Mouse (Mus musculus) lung, embryonic 16.5 days (tissue): Measurements from ENCODE around the gene Hnrnpa0. TPM values are rescaled to one million over a fixed set of nuclear protein-coding genes. Genes with fewer than 3 reads are reported as not detected.
A peak's percentile ranks its signal among the peaks of the same experiment; 100 is the strongest.
"Not testable (repeated sequence)": the region's sequence is repeated elsewhere in the genome, so short reads cannot be mapped to it uniquely, and the experiment has no call there.

Experiments used
- ATAC-seq: fragments of 200-750 bp; cut with Nextera tagmentation; 2 replicates; pipeline ENCODE4 v1.8.0; 2017; ENCODE audit warnings: low read depth, mild to moderate bottlenecking, moderate library complexity
- H3K27ac ChIP-seq: fragments of 300-500 bp; sonication (generic); 2 replicates; pipeline ENCODE4 v1.5.1; 2014; ENCODE audit warnings: mild to moderate bottlenecking, control low read depth, low read length
- H3K27me3 ChIP-seq: fragments of 300-500 bp; sonication (generic); 2 replicates; pipeline ENCODE4 v1.6.1; 2014; ENCODE audit warnings: low read depth, low read length, mixed read lengths; ENCODE audit not compliant: control insufficient read depth, insufficient read depth
- H3K36me3 ChIP-seq: fragments of 300-500 bp; sonication (generic); 2 replicates; pipeline ENCODE4 v1.6.1; 2014; ENCODE audit warnings: low read length; ENCODE audit not compliant: control insufficient read depth, insufficient read depth
- H3K4me1 ChIP-seq: fragments of 300-500 bp; sonication (generic); replicated peaks from 2 replicates; pipeline ENCODE4 v1.6.1; 2014; ENCODE audit warnings: low read length, mixed read lengths; ENCODE audit not compliant: control insufficient read depth, insufficient read depth
- H3K4me2 ChIP-seq: fragments of 300-500 bp; sonication (generic); 2 replicates; pipeline ENCODE4 v1.6.1; 2014; ENCODE audit warnings: low read depth, low read length, control low read depth
- H3K4me3 ChIP-seq: fragments of 300-500 bp; sonication (generic); 2 replicates; pipeline ENCODE4 v1.5.1; 2014; ENCODE audit warnings: mild to moderate bottlenecking, low read length, control low read depth
- H3K9ac ChIP-seq: fragments of 300-500 bp; sonication (generic); 2 replicates; pipeline ENCODE4 v1.6.1; 2014; ENCODE audit warnings: low read length, control low read depth
- H3K9me3 ChIP-seq: fragments of 300-500 bp; sonication (generic); 2 replicates; pipeline ENCODE4 v1.6.1; 2016; ENCODE audit warnings: low read length; ENCODE audit not compliant: control insufficient read depth
- WGBS: fragments of 180-500 bp; shearing (Covaris S2); extraction: QIAGEN DNeasy Blood & Tissue Kit; methylation state at CpG from one replicate; pipeline ENCODE4 v1.1.7; 2014; 5-methylcytosine and 5-hydroxymethylcytosine counted together
- polyA plus RNA-seq: library from polyadenylated mRNA; unstranded; fragments of >200 nt; fragmentation: Nextera tagmentation; extraction: Ambion mirVana; gene quantifications from 2 replicates; pipeline ENCODE4 v1.2.1, GENCODE M21; 2015

Hnrnpa0 gene
- polyA plus RNA-seq, 1 experiment from 2014 or later, result 32.9 TPM

- H3K4me2 ChIP-seq, result no peak overlapping the region
- H3K4me1 ChIP-seq, result peaks cover 3% of the 10 kb centered on the region; the same call in 1 of the 2 replicates
- H3K9me3 ChIP-seq, result no peaks in the 10 kb centered on the region; the same call in 1 of the 2 replicates
- no peak overlapping the region for H3K4me3 ChIP-seq
- no peaks in the 10 kb centered on the region for H3K27me3 ChIP-seq
- 81% methylated on average over 2 of the region's 2 CpGs for WGBS
- no peak overlapping the region for H3K27ac ChIP-seq
- H3K36me3 ChIP-seq, result peaks cover 9% of the 10 kb centered on the region
- no peak for ATAC-seq
- H3K9ac ChIP-seq, result no peak overlapping the region
Measured at GRCm38 (mm10) chr13:58156031-58156430, 27.7 kb upstream of the Hnrnpa0 start.

DNA sequence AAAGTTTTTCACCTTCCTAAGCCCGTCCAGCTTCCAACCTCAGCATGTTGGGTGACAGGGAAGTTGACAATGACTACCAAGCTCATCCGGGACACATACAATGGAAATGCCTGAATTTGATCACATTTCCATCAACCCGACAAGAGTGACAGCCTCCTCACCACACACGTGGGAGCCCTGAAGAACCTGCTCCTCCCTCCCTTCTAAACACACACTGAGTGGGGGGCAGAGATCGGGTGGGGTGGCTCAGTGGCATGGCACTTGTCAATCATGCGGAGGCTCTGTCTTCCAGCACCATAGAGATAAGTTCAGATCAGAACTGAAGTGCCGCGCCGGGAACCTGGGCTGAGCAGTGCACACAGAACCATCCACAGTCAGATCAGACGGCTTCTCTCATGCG lies 22.1 kb upstream of the Hnrnpa0 start:
- no peaks in the 10 kb centered on the region for H3K36me3 ChIP-seq
- H3K27me3 ChIP-seq, result no peaks in the 10 kb centered on the region
- H3K4me3 ChIP-seq, result no peak overlapping the region
- H3K27ac ChIP-seq, result no peak overlapping the region
- no peak overlapping the region for H3K4me2 ChIP-seq
- H3K9ac ChIP-seq, result no peak overlapping the region
- ATAC-seq, result no peak
- no peaks in the 10 kb centered on the region; the same call in 1 of the 2 replicates for H3K9me3 ChIP-seq
- peaks cover 2% of the 10 kb centered on the region; the same call in 1 of the 2 replicates for H3K4me1 ChIP-seq
- 72% methylated on average over 11 of the region's 11 CpGs for WGBS

DNA sequence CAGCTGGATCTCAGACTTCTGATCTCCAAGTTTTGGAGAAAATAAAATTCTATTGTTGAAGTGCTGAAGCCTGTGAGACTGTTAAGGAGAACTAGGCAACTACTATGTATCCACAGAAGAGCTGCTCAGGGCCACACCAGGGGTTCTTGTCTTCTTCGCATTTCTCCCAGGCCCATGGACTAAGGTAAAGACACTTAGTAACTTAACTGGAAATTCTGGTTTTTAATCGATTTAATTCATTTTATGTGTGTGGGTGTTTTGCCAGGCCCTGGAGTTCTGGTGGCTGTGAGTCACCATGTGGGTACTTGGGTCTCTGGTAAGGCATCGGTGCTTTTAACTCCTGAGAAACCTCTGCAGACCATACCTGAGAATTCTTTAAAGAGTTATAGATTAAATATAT lies 21.3 kb upstream of the Hnrnpa0 start:
- no peak overlapping the region for H3K4me2 ChIP-seq

DNA sequence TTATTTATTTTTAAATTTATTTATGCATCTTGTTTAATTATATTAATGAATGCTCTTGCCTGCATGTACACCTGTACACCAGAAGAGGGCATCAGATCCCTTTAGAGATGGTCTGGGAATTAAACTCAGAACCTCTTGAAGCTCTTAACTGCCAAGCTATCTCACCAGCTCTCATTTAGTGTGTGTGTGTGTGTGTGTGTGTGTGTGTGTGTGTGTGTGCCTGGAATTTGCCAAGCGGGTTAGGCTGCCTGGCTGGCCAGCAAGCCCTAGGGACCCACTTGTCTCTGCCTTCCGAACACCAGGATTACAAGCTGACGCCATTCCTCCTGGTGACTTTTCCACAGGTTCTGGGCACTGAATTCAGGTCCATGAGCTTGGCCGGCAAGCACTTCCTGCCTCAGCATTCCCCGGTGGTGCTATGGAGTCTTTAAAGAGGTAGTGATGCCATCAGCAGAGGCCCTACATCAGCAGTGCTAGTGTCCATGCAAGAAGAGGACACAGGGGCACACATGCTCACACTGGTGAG lies 20.7 kb upstream of the Hnrnpa0 start:
- Histone ChIP-seq H3K4me3 (peak overlapping the region; percentile 42), H3K4me1 (peaks cover 2% of the 10 kb centered on the region; the same call in 1 of the 2 replicates), H3K36me3 (no peaks in the 10 kb centered on the region), H3K4me2 (peak overlapping the region; percentile 76), H3K27me3 (no peaks in the 10 kb centered on the region), H3K9ac (0 out of 2 replicates have a peak overlapping the region, but pooled peaks have one; percentile 29), H3K9me3 (no peaks in the 10 kb centered on the region), H3K27ac (peak overlapping the region; percentile 32; the same call in 1 of the 2 replicates)
- peak; percentile 74; the same call in 1 of the 2 replicates for ATAC-seq
- 32% methylated on average over 5 of the region's 5 CpGs for WGBS

More for the DNA sequence above, 21.3 kb upstream of the Hnrnpa0 start:
- 63% methylated on average over 3 of the region's 3 CpGs for WGBS
- ATAC-seq, result no peak
- no peak overlapping the region for H3K27ac ChIP-seq
- no peaks in the 10 kb centered on the region for H3K9me3 ChIP-seq
- H3K27me3 ChIP-seq, result no peaks in the 10 kb centered on the region
- H3K9ac ChIP-seq, result no peak overlapping the region
- H3K4me1 ChIP-seq, result peaks cover 2% of the 10 kb centered on the region; the same call in 1 of the 2 replicates
- H3K4me3 ChIP-seq, result no peak overlapping the region
- no peaks in the 10 kb centered on the region for H3K36me3 ChIP-seq

- H3K4me1 ChIP-seq, result peaks cover 2% of the 10 kb centered on the region; the same call in 1 of the 2 replicates
- H3K36me3 ChIP-seq, result no peaks in the 10 kb centered on the region
- peak overlapping the region; percentile 32 for H3K27ac ChIP-seq
- H3K27me3 ChIP-seq, result no peaks in the 10 kb centered on the region
- H3K9me3 ChIP-seq, result no peaks in the 10 kb centered on the region
- H3K4me2 ChIP-seq, result peak overlapping the region; percentile 76
- ATAC-seq, result peak; percentile 97
- WGBS, result under 1% methylated on average over 17 of the region's 17 CpGs
- peak overlapping the region; percentile 29; the same call in 1 of the 2 replicates for H3K9ac ChIP-seq
- H3K4me3 ChIP-seq, result peak overlapping the region; percentile 42
Measured at GRCm38 (mm10) chr13:58148256-58148831, 20.0 kb upstream of the Hnrnpa0 start.

GRCm38 (mm10) chr13:58147760-58148159 lies 19.4 kb upstream of the Hnrnpa0 start:
- no peaks in the 10 kb centered on the region for H3K9me3 ChIP-seq
- peaks cover 2% of the 10 kb centered on the region; the same call in 1 of the 2 replicates for H3K4me1 ChIP-seq
- H3K9ac ChIP-seq, result no peak overlapping the region
- no peak overlapping the region for H3K4me2 ChIP-seq
- no peaks in the 10 kb centered on the region for H3K36me3 ChIP-seq
- no peak overlapping the region for H3K4me3 ChIP-seq
- H3K27ac ChIP-seq, result no peak overlapping the region
- no peak for ATAC-seq
- no peaks in the 10 kb centered on the region for H3K27me3 ChIP-seq
- WGBS, result 75% methylated on average over 1 of the region's 1 CpGs

DNA sequence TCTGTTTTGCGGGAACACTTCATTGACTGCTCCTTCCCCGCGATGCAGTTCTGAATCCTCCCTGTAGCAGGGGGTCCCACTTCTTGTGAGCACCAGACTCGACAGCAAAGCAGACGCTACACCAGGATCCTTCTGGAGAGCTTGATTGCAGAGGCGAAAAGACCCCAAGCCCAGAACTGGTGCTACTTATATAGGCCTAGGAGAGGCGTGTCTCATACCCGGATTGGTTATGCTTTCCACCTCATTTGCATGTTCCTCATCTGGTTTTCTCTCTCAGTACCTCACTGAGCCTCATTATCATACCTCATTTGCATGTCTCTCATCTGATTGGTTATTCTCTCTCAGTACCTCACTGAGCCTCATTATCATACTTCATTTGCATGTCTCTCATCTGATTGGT lies 18.2 kb upstream of the Hnrnpa0 start:
- not testable (repeated sequence) for H3K4me3 ChIP-seq, H3K4me2 ChIP-seq, ATAC-seq, H3K9me3 ChIP-seq, H3K4me1 ChIP-seq, H3K36me3 ChIP-seq, H3K27ac ChIP-seq, H3K27me3 ChIP-seq, H3K9ac ChIP-seq
- WGBS, result 90% methylated on average over 8 of the region's 8 CpGs

DNA sequence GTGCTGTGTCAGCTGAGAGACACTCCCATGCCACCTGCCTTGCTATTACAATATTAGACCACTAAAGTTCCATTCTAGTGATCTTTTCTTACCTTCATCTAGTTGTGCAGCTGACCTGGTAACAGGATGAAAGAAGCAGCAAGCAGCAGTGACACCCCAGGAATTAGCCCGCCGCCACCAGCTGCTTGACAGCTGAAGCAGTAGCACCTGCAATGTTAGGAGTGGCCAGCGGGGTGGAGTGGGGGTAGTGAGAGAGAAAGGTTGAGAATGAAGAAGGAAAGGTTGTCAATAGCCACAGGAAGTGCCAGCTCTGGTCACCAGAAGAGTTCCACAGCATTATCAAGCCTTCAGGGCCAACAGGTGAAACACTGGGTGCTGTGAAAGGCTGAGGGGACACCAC lies 3.3 kb upstream of the Hnrnpa0 start:
- Histone ChIP-seq H3K9ac (no peak overlapping the region), H3K9me3 (no peaks in the 10 kb centered on the region), H3K4me3 (no peak overlapping the region), H3K4me1 (0 out of 2 replicates have a peak, but pooled peaks cover 3% of the 10 kb centered on the region), H3K4me2 (no peak overlapping the region), H3K27ac (no peak overlapping the region), H3K27me3 (no peaks in the 10 kb centered on the region), H3K36me3 (no peaks in the 10 kb centered on the region)
- ATAC-seq, result no peak
- WGBS, result 42% methylated on average over 3 of the region's 3 CpGs

DNA sequence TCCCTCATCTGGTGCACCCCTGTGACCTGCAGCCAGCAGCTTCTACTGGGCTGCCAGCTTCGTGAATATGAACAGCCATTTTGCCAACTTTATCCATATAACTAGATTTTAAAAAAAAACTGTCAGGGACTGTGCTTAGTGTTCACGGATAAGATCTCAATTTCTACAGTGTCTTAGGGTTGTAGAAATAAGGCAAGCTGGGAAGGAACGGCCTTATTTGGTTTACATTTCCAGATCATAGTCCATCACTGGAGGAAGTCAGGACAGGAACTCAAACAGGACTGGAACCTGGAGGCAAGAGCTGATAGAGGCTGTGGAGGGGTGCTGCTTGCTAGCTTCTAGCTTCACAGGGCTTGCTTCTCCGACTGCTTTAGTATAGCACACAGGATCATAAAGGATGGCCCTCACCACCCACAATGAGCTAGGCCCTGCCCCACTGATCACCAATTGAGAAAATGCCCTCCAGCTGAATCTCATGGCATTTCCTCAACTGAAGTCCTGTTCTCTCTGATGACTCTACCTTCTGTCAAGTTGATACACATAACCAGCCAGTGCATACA lies 1.4 kb upstream of the Hnrnpa0 start:
- Histone ChIP-seq H3K9me3 (no peaks in the 10 kb centered on the region), H3K9ac (peak overlapping the region; percentile 99), H3K4me2 (peak overlapping the region; percentile 52), H3K4me3 (peak overlapping the region; percentile 97), H3K36me3 (peaks cover 5% of the 10 kb centered on the region; the same call in 1 of the 2 replicates), H3K27ac (peak overlapping the region; percentile 99), H3K4me1 (peaks cover 13% of the 10 kb centered on the region), H3K27me3 (no peaks in the 10 kb centered on the region)
- 17% methylated on average over 4 of the region's 4 CpGs for WGBS
- no peak for ATAC-seq
